Mouse (Mus musculus): ENCODE results near the gene Nfe2l1.
A peak's percentile ranks its signal among the peaks of the same experiment; 100 is the strongest.
"Not testable (repeated sequence)": the region's sequence is repeated elsewhere in the genome, so short reads cannot be mapped to it uniquely, and the experiment has no call there.

Gene Nfe2l1

GRCm38 (mm10) chr11:96829813-96830538 is at the start of gene Nfe2l1:
TSS of gene Nfe2l1 (minus strand) at chr11:96829968.
- DNase-seq (ENCODE audit: low read depth, low spot score), result peak; percentile 99

GRCm38 (mm10) chr11:96879359-96879758 is 49.6 kb upstream of the Nfe2l1 start:
- DNase-seq (ENCODE audit: low read depth, low spot score), result no peak

- no peak for DNase-seq (ENCODE audit: low read depth, low spot score)
These were observed 48.9 kb upstream of the Nfe2l1 start for GRCm38 (mm10) chr11:96878715-96879114.

GRCm38 (mm10) chr11:96877071-96877470 is 47.3 kb upstream of the Nfe2l1 start:
- DNase-seq (ENCODE audit: low read depth, low spot score), result no peak

- no peak for DNase-seq (ENCODE audit: low read depth, low spot score)
These were observed 46.7 kb upstream of the Nfe2l1 start for GRCm38 (mm10) chr11:96876300-96877040.

- peak; percentile 89 for DNase-seq (ENCODE audit: low read depth, low spot score)
These were observed 46.0 kb upstream of the Nfe2l1 start for GRCm38 (mm10) chr11:96875745-96876144.

- no peak for DNase-seq (ENCODE audit: low read depth, low spot score)
These were observed 45.5 kb upstream of the Nfe2l1 start for GRCm38 (mm10) chr11:96875270-96875669.

- DNase-seq (ENCODE audit: low read depth, low spot score), result no peak
These were observed 43.9 kb upstream of the Nfe2l1 start for GRCm38 (mm10) chr11:96873601-96874140.

- peak; percentile 34 for DNase-seq (ENCODE audit: low read depth, low spot score)
These were observed 42.9 kb upstream of the Nfe2l1 start for GRCm38 (mm10) chr11:96872441-96873379.

- peak; percentile 88 for DNase-seq (ENCODE audit: low read depth, low spot score)
These were observed 37.4 kb upstream of the Nfe2l1 start for GRCm38 (mm10) chr11:96867149-96867548.

- peak; percentile 80 for DNase-seq (ENCODE audit: low read depth, low spot score)
These were observed 33.6 kb upstream of the Nfe2l1 start for GRCm38 (mm10) chr11:96863206-96863995.

- no peak for DNase-seq (ENCODE audit: low read depth, low spot score)
These were observed 32.8 kb upstream of the Nfe2l1 start for GRCm38 (mm10) chr11:96862534-96862933.

GRCm38 (mm10) chr11:96861878-96862289 is 32.1 kb upstream of the Nfe2l1 start:
- peak; percentile 96 for DNase-seq (ENCODE audit: low read depth, low spot score)

GRCm38 (mm10) chr11:96861446-96861845 is 31.7 kb upstream of the Nfe2l1 start:
- DNase-seq (ENCODE audit: low read depth, low spot score), result no peak

- peak; percentile 88 for DNase-seq (ENCODE audit: low read depth, low spot score)
These were observed 30.8 kb upstream of the Nfe2l1 start for GRCm38 (mm10) chr11:96860564-96860963.

GRCm38 (mm10) chr11:96859635-96860034 is 29.9 kb upstream of the Nfe2l1 start:
- no peak for DNase-seq (ENCODE audit: low read depth, low spot score)

- DNase-seq (ENCODE audit: low read depth, low spot score), result no peak
These were observed 27.7 kb upstream of the Nfe2l1 start for GRCm38 (mm10) chr11:96857446-96857845.

- DNase-seq (ENCODE audit: low read depth, low spot score), result no peak
These were observed 20.1 kb upstream of the Nfe2l1 start, which contains the start of gene Copz2 for GRCm38 (mm10) chr11:96849681-96850467. TSS of gene Copz2 (plus strand) at chr11:96849870.

- not testable (repeated sequence) for DNase-seq (ENCODE audit: low read depth, low spot score)
These were observed 19.4 kb upstream of the Nfe2l1 start for GRCm38 (mm10) chr11:96849145-96849544.

- no peak for DNase-seq (ENCODE audit: low read depth, low spot score)
These were observed 18.9 kb upstream of the Nfe2l1 start for GRCm38 (mm10) chr11:96848694-96849093.
